Mouse (Mus musculus) gastrocnemius, postnatal 36 days (tissue): ENCODE measurements around the gene Tnfaip6. TPM values are rescaled to one million over a fixed set of nuclear protein-coding genes. Genes with fewer than 3 reads are reported as not detected.

Experiments used
- DNase-seq, 2 experiments: peaks; one replicate each; pipeline ENCODE4 v3.0.0; 2022
- intact Hi-C: fragments of 180-260 bp; cut with DNase I; formaldehyde crosslinking; loops from one replicate; pipeline ENCODE4 v1.15.1; 2025
- total RNA-seq, 2 experiments: library from RNA; stranded (reverse); gene quantifications; 2 replicates each; pipeline ENCODE4 v1.2.3; 2021

Tnfaip6 gene
- total RNA-seq, 2 experiments from 2014 or later, result 0.86 to 1.1 TPM

DNA sequence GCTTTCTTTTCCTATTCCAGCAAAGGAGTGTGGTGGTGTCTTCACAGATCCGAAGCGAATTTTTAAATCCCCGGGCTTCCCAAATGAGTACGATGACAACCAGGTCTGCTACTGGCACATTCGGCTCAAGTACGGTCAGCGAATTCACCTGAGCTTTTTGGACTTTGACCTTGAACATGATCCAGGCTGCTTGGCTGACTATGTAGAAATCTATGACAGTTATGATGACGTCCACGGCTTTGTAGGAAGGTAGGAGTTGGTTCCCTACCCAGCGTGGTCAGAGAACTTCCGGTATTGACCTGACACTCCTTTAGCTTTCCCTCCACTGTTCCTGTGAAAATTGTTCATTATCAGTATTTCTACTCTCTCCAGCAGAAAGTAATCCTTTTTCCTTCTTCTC, 13.0 kb downstream of the Tnfaip6 start:
- DNase-seq, result no peak
- intact Hi-C loops, result no loop called here

DNA sequence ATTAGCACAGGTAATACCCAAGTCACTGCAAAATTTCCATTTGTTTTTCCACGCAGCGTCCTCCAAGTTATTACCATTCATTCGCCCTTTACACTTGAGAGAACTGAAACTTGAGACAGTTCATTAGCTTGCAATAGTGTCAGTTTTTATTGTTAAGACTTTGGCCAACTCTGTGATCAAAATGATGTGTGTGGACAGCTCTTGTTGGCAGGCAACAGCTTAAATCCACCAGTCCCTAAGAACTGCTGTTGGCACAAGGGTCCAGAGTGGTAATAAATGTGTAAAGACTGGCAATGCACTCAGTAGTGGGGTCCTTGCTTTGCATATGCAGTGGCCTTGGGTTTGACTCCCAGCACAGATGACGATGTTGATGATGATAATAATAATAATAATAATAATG, 14.5 kb downstream of the Tnfaip6 start:
- intact Hi-C loops, result no loop called here
- DNase-seq, result no peak

DNA sequence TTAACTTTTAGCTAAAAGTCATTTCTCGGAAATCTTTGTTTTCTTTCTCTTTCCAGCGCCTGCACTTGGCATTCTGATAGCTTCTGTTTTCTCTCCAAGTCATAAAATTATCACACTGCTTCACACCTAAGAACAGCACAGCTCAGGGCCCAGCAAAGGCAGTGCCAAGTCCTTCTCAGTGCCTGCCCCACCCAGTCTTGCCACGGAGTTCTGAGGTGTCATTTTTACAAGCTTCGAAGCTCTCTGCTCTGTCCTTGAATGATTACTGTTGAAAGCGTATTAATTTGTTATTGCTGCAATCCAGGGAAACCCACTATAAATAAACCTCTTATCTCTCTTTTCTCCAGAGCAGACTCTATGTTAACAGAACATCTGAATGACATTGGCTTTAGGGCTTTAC, 15.7 kb downstream of the Tnfaip6 start:
- intact Hi-C loops, result no loop called here

DNA sequence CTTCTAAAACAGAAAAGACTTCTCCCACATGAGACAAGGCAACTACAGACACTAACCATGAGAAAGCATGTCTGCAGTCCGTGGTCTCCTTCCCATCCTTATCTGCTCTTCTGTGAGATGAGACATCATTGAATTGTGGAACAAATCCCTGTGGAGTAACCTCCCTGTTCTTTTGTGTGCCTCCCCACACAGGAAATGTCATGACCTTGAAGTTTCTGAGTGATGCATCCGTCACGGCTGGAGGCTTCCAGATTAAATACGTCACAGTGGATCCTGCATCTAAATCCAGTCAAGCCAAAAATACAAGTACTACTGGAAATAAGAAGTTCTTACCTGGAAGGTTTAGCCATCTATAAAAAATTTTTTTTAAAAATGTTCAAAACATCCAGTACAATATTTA, 17.8 kb downstream of the Tnfaip6 start:
- no peak for DNase-seq
- intact Hi-C loops, result no loop called here

More for the DNA sequence above, 15.7 kb downstream of the Tnfaip6 start:
- no peak for DNase-seq

DNA sequence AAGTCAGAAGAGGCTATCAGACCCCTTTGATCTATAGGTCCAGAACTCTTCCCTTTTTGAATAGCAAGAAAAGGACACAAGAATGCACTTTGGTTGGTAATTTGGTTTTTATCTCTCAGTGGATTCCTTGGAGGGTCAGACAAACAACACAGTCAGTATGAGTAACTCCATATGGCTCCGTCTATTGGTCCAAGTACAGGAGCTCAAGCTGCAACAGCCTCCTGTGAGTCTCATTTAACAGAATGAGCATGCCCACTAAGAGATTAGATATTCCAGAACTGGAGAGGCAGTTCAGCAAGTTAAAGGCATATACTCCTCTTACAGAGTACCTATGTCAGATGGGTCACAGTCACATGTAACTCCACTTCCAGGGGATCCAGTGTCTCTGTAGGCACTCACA, 19.3 kb downstream of the Tnfaip6 start:
- no peak for DNase-seq
- intact Hi-C loops, result no loop called here

DNA sequence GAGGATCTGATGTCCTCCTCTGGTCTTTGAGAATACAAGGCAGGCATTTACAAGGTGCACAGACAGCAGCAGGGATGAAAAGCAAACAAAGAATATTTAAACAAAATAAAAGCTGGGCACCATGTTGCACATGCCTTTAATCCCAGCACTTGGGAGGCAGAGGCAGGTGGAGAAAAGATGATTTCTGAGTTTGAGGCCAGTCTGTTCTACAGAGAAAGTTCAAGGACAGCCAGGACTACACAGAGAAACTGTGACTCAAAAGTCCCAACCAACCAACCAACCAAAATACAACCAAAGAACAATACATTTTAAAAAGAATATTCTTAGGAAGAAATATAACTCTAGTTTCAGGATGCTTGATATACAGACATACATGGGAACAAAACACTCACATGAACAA, 19.9 kb downstream of the Tnfaip6 start:
- intact Hi-C loops, result no loop called here
- DNase-seq, result no peak

DNA sequence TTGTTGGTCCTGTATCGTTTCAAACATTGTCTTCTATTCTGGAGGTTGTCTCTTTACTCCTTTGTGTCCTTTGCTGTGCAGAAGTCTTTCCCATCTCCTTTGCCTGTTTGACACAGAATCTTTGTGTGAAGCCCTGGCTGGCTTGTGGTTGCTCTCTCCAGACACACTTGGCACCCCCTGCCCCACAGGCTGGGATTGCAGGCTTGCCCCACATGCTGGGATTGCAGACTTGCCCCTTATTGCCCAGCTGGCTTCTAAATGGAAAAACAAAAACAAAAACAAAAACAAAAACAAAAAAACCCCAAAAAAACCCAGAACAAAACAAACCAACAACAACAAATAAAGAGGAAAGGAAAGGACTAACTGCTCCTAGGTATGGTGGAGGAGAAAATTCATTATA, 30.8 kb downstream of the Tnfaip6 start:
- intact Hi-C loops, result no loop called here
- no peak for DNase-seq

DNA sequence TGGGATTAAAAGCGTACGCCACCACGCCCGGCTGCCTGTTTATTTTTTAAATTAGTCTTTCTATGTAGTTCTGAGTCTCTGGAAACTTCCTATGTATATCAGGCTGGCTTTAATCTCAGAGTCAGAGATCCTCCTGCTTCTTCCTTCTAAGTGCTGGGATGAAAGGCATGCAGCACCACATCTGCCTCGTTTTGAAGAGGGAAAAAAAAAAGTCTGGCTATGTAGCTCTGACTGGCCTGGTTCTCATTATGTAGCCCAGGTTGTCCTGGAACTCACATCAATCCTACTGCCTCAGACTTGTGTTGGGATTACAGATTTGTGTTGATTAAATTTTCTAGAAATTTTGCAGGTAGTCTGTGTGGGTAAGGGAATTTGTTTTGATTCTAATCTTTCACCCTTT, 33.0 kb downstream of the Tnfaip6 start:
- DNase-seq, result no peak
- intact Hi-C loops, result loop anchor here (5.0 kb wide), 1 partner anchor 94 kb away; no protein-coding TSS in a partner anchor

DNA sequence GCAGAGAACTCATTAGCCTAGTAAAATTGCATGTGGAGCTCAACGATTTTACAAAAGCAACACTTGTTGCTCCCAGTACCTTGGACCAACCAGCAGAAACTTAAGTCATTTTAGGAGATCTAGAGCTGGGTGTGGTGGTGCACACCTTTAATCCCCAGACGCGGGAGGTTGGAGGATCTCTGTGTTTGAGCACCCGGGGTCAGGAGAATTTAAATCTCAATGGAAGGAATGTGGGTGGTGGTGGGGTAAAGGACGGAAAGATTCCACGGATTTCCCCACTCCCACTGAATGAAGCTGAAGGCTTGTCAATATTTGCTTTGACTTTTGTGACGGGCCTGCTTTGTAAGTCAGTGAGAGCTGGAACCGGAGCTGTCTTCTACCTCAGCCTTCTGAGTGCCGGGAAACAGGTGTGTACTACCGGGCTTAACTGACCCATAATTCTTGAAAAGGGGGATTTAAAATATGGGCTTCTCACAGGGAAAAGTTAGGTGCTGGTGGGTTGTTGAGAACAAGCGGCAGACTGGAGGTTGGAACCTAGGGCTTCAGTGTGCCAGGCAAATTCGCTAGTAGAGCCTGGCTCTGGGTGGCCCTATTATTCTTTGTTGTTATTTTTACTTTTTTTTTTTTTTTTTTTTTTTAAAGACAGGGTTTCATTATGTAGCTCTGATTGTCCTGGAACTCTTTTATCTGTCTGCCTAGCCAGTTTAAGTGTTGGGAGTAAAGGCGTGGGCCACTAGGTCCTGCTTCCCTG, 33.6 kb downstream of the Tnfaip6 start:
- intact Hi-C loops, result loop anchor here (5.0 kb wide), 1 partner anchor 94 kb away; no protein-coding TSS in a partner anchor
- DNase-seq, result no peak

DNA sequence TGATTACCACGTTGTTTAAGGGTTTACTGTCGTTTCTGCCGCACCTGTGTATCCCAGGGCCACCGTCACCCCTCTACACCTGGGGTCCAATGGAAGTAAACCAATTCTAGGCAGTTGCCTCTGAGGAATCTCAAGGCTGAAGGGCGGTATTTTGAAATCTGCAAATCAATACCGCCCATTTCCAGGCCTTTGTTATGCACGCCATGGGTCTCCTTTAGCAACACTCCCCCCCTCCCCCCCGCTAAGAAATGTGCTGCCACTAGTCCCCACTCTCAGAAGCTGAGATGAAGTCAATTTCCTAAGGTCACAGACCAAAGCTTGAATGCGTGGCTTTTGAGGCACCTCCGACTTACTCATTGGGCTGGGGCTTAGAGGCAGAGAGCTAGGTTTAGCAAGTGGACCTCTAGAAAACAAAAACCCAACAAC, 34.3 kb downstream of the Tnfaip6 start:
- no peak for DNase-seq
- intact Hi-C loops, result loop anchor here (5.0 kb wide), 1 partner anchor 95 kb away; no protein-coding TSS in a partner anchor

DNA sequence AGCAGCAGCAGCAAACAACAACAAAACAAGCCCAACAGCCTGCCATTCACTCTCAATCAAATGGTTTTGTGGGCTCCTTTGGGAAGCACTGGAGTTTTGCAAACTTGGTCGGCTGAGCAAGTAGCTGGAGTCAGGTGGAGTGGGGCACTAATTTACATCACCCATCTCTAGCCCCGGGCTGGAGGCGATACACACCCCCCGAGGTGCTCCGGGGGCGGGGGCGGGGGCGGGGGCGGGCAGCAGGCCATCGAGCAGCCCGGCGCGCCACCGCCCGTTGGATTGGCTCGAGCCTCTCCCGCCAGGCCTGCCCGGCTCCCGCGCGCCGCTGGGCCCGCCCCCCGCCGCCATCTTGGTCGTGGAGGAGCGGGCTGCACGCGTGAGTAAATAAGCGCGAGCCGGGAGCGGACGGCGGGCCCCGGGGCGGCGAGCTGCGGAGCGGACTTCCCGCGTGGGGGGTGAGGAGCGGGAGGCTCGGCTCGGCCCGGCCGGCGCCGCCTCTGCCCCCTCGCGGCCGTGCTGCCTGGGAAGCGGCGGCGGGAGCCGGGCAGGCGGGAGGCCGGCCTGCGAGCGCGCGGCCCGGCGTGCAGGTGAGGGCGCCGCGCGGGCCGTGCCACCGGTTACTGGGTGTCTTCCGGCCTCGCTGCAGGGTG, 34.8 kb downstream of the Tnfaip6 start, which contains the start of gene Rif1:
Gene Rif1 (plus strand): TSS at position 342 of the 650 bp plus-strand sequence.
- peak; percentile 74 to 82 for DNase-seq
- intact Hi-C loops, result loop anchor here (5.0 kb wide), 1 partner anchor 95 kb away; no protein-coding TSS in a partner anchor

DNA sequence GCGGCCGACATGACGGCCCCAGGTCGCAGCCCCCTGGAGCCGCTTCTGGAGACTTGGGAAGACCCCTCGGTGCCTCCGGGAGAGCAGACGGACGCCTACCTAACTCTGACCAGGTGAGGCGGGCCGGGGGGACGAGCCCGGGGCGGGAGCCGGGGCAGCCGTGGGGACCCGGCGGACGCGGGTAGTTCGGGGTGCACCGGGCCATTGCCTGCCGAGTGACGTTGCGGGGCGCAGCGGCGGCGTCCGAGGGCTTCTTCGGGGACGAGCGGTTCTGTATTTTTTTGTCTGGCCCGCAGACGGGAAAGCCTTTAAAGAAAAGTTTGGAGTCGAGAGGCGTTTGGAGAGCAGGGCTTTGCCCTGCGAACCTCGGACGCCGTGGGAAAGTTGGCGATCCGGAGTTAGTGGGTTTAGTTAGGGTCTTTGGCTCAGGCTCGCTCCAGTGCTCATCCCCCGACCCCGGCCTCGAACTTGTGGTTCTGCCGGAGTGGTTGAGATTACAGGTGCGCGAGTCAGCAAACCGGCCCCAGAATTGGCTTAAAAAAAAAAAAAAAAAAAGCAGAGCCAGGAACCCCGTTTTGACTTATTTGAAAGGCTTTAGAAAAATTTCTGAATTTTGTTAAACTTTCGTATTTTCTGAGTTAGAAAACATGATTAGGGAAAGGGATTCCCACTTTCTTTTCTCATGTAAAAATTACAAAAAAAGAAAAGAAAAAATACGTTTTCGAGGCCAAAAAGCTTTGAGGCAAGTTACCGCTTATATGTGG, 35.5 kb downstream of the Tnfaip6 start:
- DNase-seq, result peak in 1 of 2 experiments; percentile 8
- intact Hi-C loops, result loop anchor here (5.0 kb wide), 1 partner anchor 96 kb away; no protein-coding TSS in a partner anchor

DNA sequence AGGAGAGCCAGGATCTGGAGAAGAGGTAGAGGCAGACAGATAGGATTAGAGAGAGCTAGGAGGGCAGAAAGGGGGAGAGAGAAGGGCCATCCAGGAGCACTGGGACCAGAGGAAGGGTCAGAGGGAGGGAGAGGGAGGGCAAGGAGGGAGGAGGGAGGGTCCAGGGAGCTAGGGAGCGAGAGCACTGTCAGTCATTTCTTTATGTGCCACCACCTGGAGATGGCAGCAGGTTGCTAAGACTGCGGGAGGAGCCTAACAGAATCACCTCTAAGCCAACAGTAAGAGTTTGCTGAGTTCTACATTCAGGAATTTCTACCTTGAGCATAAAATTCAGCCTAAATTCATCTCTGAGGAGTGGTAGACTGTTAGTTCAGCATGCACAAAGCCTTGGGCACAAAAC, 40.9 kb downstream of the Tnfaip6 start:
- no peak for DNase-seq
- intact Hi-C loops, result no loop called here

DNA sequence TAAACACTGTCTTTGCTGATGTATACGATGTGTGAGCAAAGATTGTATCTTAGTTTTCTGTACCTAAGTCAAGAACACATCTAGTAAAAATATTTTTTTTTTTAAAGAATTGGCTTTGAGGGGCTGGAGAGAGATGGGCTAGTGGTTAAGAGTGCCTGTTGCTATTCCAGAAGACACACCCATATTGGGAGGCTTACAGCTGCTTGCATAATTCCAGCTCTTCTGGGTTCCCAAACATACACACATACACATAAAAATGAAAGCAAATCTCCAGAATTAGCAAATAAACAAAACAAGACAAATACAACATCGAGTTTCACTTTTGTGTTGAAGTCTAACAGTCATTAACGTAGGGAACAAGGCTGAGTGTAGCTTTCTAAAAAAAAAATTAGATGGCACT, 46.2 kb downstream of the Tnfaip6 start:
- intact Hi-C loops, result no loop called here
- no peak for DNase-seq

DNA sequence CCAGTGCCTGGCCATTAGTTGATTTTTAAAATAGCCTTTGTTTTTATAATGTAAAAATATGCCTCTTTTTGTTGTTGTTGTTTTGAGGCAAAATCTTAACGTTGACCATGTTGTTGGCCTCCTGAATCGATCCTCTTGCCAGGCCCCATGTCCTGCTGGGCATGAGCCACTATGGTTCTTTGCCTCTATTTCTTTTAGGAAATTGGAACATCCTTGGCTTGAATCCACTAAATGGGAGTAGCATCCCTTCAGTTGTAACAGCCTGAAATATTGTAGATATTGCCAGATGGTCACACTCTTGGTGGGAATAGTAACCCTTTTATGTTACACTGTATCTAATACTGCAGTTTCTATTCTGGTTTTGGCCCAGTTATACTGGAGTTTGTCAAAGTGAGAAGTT, 46.8 kb downstream of the Tnfaip6 start:
- intact Hi-C loops, result no loop called here
- no peak for DNase-seq

Other genes starting within 250 kb of the Tnfaip6 start
- 1 to 10 TPM; 1.3 to 1.8 TPM for gene Rbm43, start 102.8 kb upstream of the Tnfaip6 start, total RNA-seq
- 1 to 10 TPM; 2.1 to 2.3 TPM for gene Nmi, start 64.5 kb upstream of the Tnfaip6 start, total RNA-seq
- gene Rif1, start 34.8 kb downstream of the Tnfaip6 start, total RNA-seq, result 10 to 100 TPM in 1 of 2 experiments, 1 to 10 TPM in 1; 6.7 to 10.9 TPM